Mouse (Mus musculus): ENCODE measurements around the gene Dcps.

Gene Dcps

GRCm38 (mm10) chr9:35175251-35176123 lies at the start of gene Dcps:
Dcps (minus strand) TSS chr9:35176061.
- peak; percentile 91 to 93 for DNase-seq (ENCODE audit: low spot score in 2 of 2)

GRCm38 (mm10) chr9:35223466-35223865 lies 47.6 kb upstream of the Dcps start:
- DNase-seq (ENCODE audit: low spot score in 2 of 2), result no peak

GRCm38 (mm10) chr9:35217963-35218362 lies 42.1 kb upstream of the Dcps start:
- DNase-seq (ENCODE audit: low spot score in 2 of 2), result peak in 1 of 2 experiments; percentile 24

- DNase-seq (ENCODE audit: low spot score in 2 of 2), result no peak
Observed at GRCm38 (mm10) chr9:35211573-35212511, 36.0 kb upstream of the Dcps start.

- peak; percentile 99 for DNase-seq (ENCODE audit: low spot score in 2 of 2)
Observed at GRCm38 (mm10) chr9:35210542-35211474, 34.9 kb upstream of the Dcps start, which contains the start of gene Foxred1. Foxred1 (minus strand) TSS chr9:35211055.

- no peak for DNase-seq (ENCODE audit: low spot score in 2 of 2)
Observed at GRCm38 (mm10) chr9:35204421-35204820, 28.6 kb upstream of the Dcps start.

GRCm38 (mm10) chr9:35203536-35203935 lies 27.7 kb upstream of the Dcps start:
- no peak for DNase-seq (ENCODE audit: low spot score in 2 of 2)

GRCm38 (mm10) chr9:35200529-35201060 lies 24.7 kb upstream of the Dcps start:
- no peak for DNase-seq (ENCODE audit: low spot score in 2 of 2)

- peak; percentile 90 to 91 for DNase-seq (ENCODE audit: low spot score in 2 of 2)
Observed at GRCm38 (mm10) chr9:35199772-35200471, 24.1 kb upstream of the Dcps start, which contains the start of the genes Srpr and Tirap. Srpr (plus strand) TSS chr9:35200175. Tirap (minus strand) TSS chr9:35200291.

GRCm38 (mm10) chr9:35198945-35199771 lies 23.3 kb upstream of the Dcps start:
- DNase-seq (ENCODE audit: low spot score in 2 of 2), result peak in 1 of 2 experiments; percentile 18

GRCm38 (mm10) chr9:35198351-35198750 lies 22.5 kb upstream of the Dcps start:
- no peak for DNase-seq (ENCODE audit: low spot score in 2 of 2)

GRCm38 (mm10) chr9:35197625-35198024 lies 21.8 kb upstream of the Dcps start:
- DNase-seq (ENCODE audit: low spot score in 2 of 2), result no peak

- no peak for DNase-seq (ENCODE audit: low spot score in 2 of 2)
Observed at GRCm38 (mm10) chr9:35194048-35194447, 18.2 kb upstream of the Dcps start.

GRCm38 (mm10) chr9:35192983-35193542 lies 17.2 kb upstream of the Dcps start:
- DNase-seq (ENCODE audit: low spot score in 2 of 2), result no peak

GRCm38 (mm10) chr9:35188700-35189099 lies 12.8 kb upstream of the Dcps start:
- no peak for DNase-seq (ENCODE audit: low spot score in 2 of 2)

GRCm38 (mm10) chr9:35187351-35187903 lies 11.6 kb upstream of the Dcps start:
- DNase-seq (ENCODE audit: low spot score in 2 of 2), result no peak

GRCm38 (mm10) chr9:35186430-35186829 lies 10.6 kb upstream of the Dcps start:
- no peak for DNase-seq (ENCODE audit: low spot score in 2 of 2)

- no peak for DNase-seq (ENCODE audit: low spot score in 2 of 2)
Observed at GRCm38 (mm10) chr9:35183359-35183758, 7.5 kb upstream of the Dcps start.

GRCm38 (mm10) chr9:35182832-35183231 lies 7.0 kb upstream of the Dcps start:
- no peak for DNase-seq (ENCODE audit: low spot score in 2 of 2)

Data from heart, adult 9 months (tissue).